Mouse (Mus musculus) limb, embryonic 11.5 days (tissue): ENCODE data around the gene Rpl12. TPM values are rescaled to one million over a fixed set of nuclear protein-coding genes. Genes with fewer than 3 reads are reported as not detected.

Experiments
- ATAC-seq: fragments of 200-750 bp; cut with Nextera tagmentation; 2 replicates; pipeline ENCODE4 v1.8.0; 2017; ENCODE audit warnings: low read depth; ENCODE audit not compliant: insufficient number of reproducible peaks, low FRiP score, low TSS enrichment
- DNase-seq: peaks from one replicate; pipeline ENCODE4 v3.0.0-alpha.2; 2015; ENCODE audit warnings: low spot score
- H3K27ac ChIP-seq: fragments of 300-500 bp; sonication (generic); replicated peaks from 2 replicates; pipeline ENCODE4 v1.5.1; 2014; ENCODE audit warnings: low read depth, mild to moderate bottlenecking, low read length
- H3K27me3 ChIP-seq: fragments of 300-500 bp; sonication (generic); 2 replicates; pipeline ENCODE4 v1.6.1; 2014; ENCODE audit warnings: mild to moderate bottlenecking, low read length, mixed read lengths; ENCODE audit not compliant: control insufficient read depth, insufficient read depth
- H3K36me3 ChIP-seq: fragments of 300-500 bp; sonication (generic); 2 replicates; pipeline ENCODE4 v1.6.1; 2014; ENCODE audit warnings: mild to moderate bottlenecking, low read length, moderate library complexity, mixed read lengths; ENCODE audit not compliant: control insufficient read depth, insufficient read depth
- H3K4me1 ChIP-seq: fragments of 300-500 bp; sonication (generic); 2 replicates; pipeline ENCODE4 v1.6.1; 2014; ENCODE audit warnings: low read length, mixed read lengths; ENCODE audit not compliant: control insufficient read depth, insufficient read depth
- H3K4me2 ChIP-seq: fragments of 300-500 bp; sonication (generic); 2 replicates; pipeline ENCODE4 v1.6.1; 2014; ENCODE audit warnings: low read depth, mild to moderate bottlenecking, moderate library complexity; ENCODE audit not compliant: severe bottlenecking
- H3K4me3 ChIP-seq: fragments of 300-500 bp; sonication (generic); 2 replicates; pipeline ENCODE4 v1.5.1; 2014; ENCODE audit warnings: low read depth, low read length
- H3K9ac ChIP-seq: fragments of 300-500 bp; sonication (generic); 2 replicates; pipeline ENCODE4 v1.6.1; 2014; ENCODE audit warnings: mild to moderate bottlenecking, low read length
- H3K9me3 ChIP-seq: fragments of 300-500 bp; sonication (generic); 2 replicates; pipeline ENCODE4 v1.6.1; 2016; ENCODE audit warnings: low read length; ENCODE audit not compliant: control insufficient read depth
- WGBS: fragments of 180-500 bp; shearing (Covaris S2); extraction: QIAGEN DNeasy Blood & Tissue Kit; methylation state at CpG from one replicate; pipeline ENCODE4 v1.1.7; 2014; 5-methylcytosine and 5-hydroxymethylcytosine counted together
- polyA plus RNA-seq: library from polyadenylated mRNA; unstranded; fragments of >200 nt; fragmentation: Nextera tagmentation; extraction: Ambion mirVana; gene quantifications from 2 replicates; pipeline ENCODE4 v1.2.1, GENCODE M21; 2014

Rpl12 gene
- polyA plus RNA-seq, 1 experiment from 2014 or later = 198 TPM

GRCm38 (mm10) chr2:32960273-32960672, 1.1 kb upstream of the Rpl12 start:
- no peak overlapping the region for H3K27ac ChIP-seq
- no peaks in the 10 kb centered on the region for H3K27me3 ChIP-seq
- no peak overlapping the region for H3K9ac ChIP-seq
- DNase-seq (no peak), ATAC-seq (no peak)
- WGBS = 93% methylated on average over 4 of the region's 4 CpGs
- H3K4me3 ChIP-seq = no peak overlapping the region
- H3K4me2 ChIP-seq = peak overlapping the region; percentile 68; the same call in 1 of the 2 replicates
- no peaks in the 10 kb centered on the region for H3K9me3 ChIP-seq
- H3K4me1 ChIP-seq = peaks cover 15% of the 10 kb centered on the region
- H3K36me3 ChIP-seq = peaks cover 13% of the 10 kb centered on the region

GRCm38 (mm10) chr2:32962062-32962874, 909 bp downstream of the Rpl12 start:
- Histone ChIP-seq H3K9ac (peak overlapping the region; percentile 90), H3K4me2 (peak overlapping the region; percentile 65), H3K4me3 (peak overlapping the region; percentile 75), H3K4me1 (peaks cover 17% of the 10 kb centered on the region), H3K27ac (peak overlapping the region; percentile 57), H3K27me3 (no peaks in the 10 kb centered on the region), H3K9me3 (no peaks in the 10 kb centered on the region), H3K36me3 (peaks cover 13% of the 10 kb centered on the region)
- ATAC-seq (no peak), DNase-seq (peak; percentile 57)
- WGBS = under 1% methylated on average over 33 of the region's 33 CpGs

DNA sequence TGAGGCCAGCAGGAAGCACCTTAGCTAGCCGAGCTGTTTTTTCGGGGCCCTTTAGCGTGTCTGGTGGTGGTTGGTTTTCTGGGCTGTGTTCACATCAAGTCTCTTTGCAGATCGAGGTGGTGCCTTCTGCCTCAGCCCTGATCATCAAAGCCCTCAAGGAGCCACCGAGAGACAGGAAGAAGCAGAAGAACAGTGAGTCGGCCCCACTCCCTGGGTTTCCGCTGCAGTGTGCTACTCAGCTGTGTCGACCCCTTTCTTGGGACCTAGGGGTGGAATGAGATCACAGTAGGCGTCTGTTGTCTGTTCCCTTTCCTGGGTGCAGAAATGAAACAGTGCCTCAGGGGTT, 1.5 kb downstream of the Rpl12 start:
- H3K27me3 ChIP-seq = no peaks in the 10 kb centered on the region
- 7% methylated on average over 9 of the region's 9 CpGs for WGBS
- H3K9me3 ChIP-seq = no peaks in the 10 kb centered on the region
- H3K9ac ChIP-seq = peak overlapping the region; percentile 90
- H3K27ac ChIP-seq = no peak overlapping the region
- peak overlapping the region; percentile 75 for H3K4me3 ChIP-seq
- ATAC-seq (no peak), DNase-seq (no peak)
- H3K4me1 ChIP-seq = peaks cover 20% of the 10 kb centered on the region
- H3K36me3 ChIP-seq = peaks cover 13% of the 10 kb centered on the region
- peak overlapping the region; percentile 65 for H3K4me2 ChIP-seq

GRCm38 (mm10) chr2:32963544-32963943, 2.2 kb downstream of the Rpl12 start:
- Histone ChIP-seq H3K27ac (no peak overlapping the region), H3K9me3 (no peaks in the 10 kb centered on the region), H3K4me2 (peak overlapping the region; percentile 65), H3K27me3 (no peaks in the 10 kb centered on the region), H3K9ac (no peak overlapping the region; the same call in 1 of the 2 replicates), H3K4me1 (peaks cover 20% of the 10 kb centered on the region), H3K36me3 (peaks cover 13% of the 10 kb centered on the region), H3K4me3 (peak overlapping the region; percentile 75)
- WGBS = 74% methylated on average over 4 of the region's 4 CpGs
- DNase-seq = no peak
- no peak for ATAC-seq

DNA sequence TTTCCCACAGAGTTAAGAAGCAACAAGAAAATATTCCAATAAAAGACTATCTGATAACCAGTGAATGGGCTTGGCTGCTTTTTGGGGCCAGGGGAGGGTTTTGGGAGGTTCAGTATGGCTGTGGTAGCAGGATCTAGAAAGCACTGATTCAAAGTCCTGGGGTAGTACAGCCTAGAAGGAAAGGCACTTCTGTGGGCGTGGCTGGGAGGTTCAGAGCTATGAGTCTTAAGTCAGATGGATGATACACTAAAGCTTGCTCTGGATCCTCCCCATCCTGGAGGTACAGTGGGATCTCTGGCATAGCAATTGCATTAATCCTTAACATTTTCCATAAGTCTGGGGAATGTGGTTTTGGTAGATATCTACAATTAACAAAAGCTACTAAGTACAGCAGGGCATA, 2.6 kb downstream of the Rpl12 start:
- H3K4me1 ChIP-seq = peaks cover 20% of the 10 kb centered on the region
- ATAC-seq = no peak
- no peak overlapping the region for H3K9ac ChIP-seq
- no peak for DNase-seq
- H3K36me3 ChIP-seq = peaks cover 13% of the 10 kb centered on the region
- H3K4me3 ChIP-seq = no peak overlapping the region
- no peak overlapping the region; the same call in 1 of the 2 replicates for H3K4me2 ChIP-seq
- H3K27ac ChIP-seq = no peak overlapping the region
- WGBS = 81% methylated on average over 1 of the region's 1 CpGs
- H3K27me3 ChIP-seq = no peaks in the 10 kb centered on the region
- no peaks in the 10 kb centered on the region for H3K9me3 ChIP-seq

- ATAC-seq = no peak
- Histone ChIP-seq H3K9me3 (no peaks in the 10 kb centered on the region), H3K4me3 (0 out of 2 replicates have a peak overlapping the region, but pooled peaks have one; percentile 6), H3K9ac (no peak overlapping the region), H3K27me3 (no peaks in the 10 kb centered on the region), H3K4me1 (peaks cover 20% of the 10 kb centered on the region), H3K36me3 (peaks cover 13% of the 10 kb centered on the region; the same call in 1 of the 2 replicates), H3K27ac (no peak overlapping the region), H3K4me2 (no peak overlapping the region)
- DNase-seq = no peak
- 26% methylated on average over 10 of the region's 10 CpGs for WGBS
Observed at GRCm38 (mm10) chr2:32964659-32965457, 3.5 kb downstream of the Rpl12 start.

DNA sequence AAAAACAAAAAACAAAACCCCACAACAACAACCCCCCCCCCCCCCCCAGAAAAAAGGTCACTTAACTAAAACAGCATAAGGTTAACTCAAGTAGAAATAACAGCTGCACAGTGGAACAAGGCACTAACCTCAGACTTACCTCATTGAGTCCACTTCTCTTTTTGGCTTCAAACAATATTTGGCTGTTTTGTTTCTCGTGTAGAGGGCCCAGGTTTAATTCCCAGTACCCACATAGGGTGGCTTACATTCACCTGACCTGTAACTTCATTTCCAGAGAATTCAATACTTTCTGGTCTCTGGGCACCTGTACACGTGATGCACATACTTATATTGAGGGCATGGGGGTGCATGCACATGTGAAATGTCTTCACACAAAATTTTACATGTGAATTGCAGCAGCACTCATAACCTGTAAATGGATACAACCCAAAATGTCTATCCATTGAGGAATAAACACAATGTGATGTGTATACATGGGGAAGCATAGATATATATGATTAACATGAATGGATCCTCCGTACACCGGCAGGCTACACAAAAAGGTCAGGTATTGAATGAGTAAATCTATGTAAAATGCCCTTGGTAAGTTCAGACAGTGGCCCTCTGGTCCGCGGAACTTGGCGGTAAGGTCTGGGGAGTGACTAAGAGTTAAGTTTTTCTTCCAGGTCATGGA, 4.3 kb downstream of the Rpl12 start:
- no peaks in the 10 kb centered on the region for H3K27me3 ChIP-seq
- ATAC-seq (no peak), DNase-seq (no peak)
- no peak overlapping the region for H3K9ac ChIP-seq
- no peaks in the 10 kb centered on the region for H3K9me3 ChIP-seq
- 20% methylated on average over 7 of the region's 7 CpGs for WGBS
- H3K36me3 ChIP-seq = peaks cover 13% of the 10 kb centered on the region; the same call in 1 of the 2 replicates
- peaks cover 17% of the 10 kb centered on the region for H3K4me1 ChIP-seq
- no peak overlapping the region for H3K27ac ChIP-seq
- H3K4me3 ChIP-seq = no peak overlapping the region
- H3K4me2 ChIP-seq = no peak overlapping the region

DNA sequence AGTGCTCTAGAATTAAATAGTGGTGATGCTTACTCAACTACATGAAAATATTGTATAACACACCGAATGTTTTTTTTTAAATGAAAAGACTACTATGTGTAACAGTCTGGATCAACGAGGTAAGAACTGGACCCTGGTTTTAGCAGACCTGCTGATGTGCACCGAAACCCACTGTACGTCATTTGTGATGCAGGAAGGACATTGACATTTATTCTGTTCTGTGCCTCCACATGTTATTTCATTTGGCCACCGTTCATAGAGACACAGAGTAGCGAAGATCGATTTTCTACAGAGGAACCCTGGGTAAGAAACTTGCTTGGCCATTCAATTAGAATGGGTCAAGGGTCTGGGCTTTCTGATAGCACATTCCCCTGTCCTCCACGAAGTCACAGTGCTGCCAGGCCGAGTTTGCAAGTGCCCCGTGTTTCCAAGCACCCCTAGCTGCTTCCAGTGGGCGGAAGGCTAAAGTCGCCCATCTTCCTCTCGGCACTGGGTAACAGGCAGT, 4.9 kb downstream of the Rpl12 start:
- H3K9ac ChIP-seq = peak overlapping the region; percentile 82
- no peaks in the 10 kb centered on the region for H3K27me3 ChIP-seq
- H3K4me1 ChIP-seq = peaks cover 13% of the 10 kb centered on the region
- ATAC-seq (no peak), DNase-seq (no peak)
- H3K27ac ChIP-seq = peak overlapping the region; percentile 87
- peak overlapping the region; percentile 57 for H3K4me3 ChIP-seq
- H3K36me3 ChIP-seq = peaks cover 13% of the 10 kb centered on the region; the same call in 1 of the 2 replicates
- peak overlapping the region; percentile 90 for H3K4me2 ChIP-seq
- WGBS = 11% methylated on average over 13 of the region's 13 CpGs
- H3K9me3 ChIP-seq = no peaks in the 10 kb centered on the region
